Mouse (Mus musculus) ES-E14 (cell line): ENCODE data around the gene Efemp2. TPM values are rescaled to one million over a fixed set of nuclear protein-coding genes. Genes with fewer than 3 reads are reported as not detected.

Experiments used
- DNase-seq: peaks from one replicate; pipeline ENCODE4 v3.0.0-alpha.2; 2013; ENCODE audit warnings: low read depth, low spot score
- H3K27ac ChIP-seq: 2 replicates; pipeline ENCODE4 v1.5.1; 2012; ENCODE audit warnings: low read depth, mild to moderate bottlenecking, low read length, moderate library complexity, mixed read lengths; ENCODE audit not compliant: poor library complexity, insufficient read depth, severe bottlenecking
- H3K36me3 ChIP-seq: 2 replicates; pipeline ENCODE4 v1.6.1; 2012; ENCODE audit warnings: mild to moderate bottlenecking, low read length, moderate library complexity, mixed read lengths; ENCODE audit not compliant: control insufficient read depth, poor library complexity, insufficient read depth, severe bottlenecking
- H3K4me1 ChIP-seq, 2 experiments: fragments of 150-350 bp in 1 of 2; sonication (generic) in 1 of 2; 2 replicates each; pipeline ENCODE4 v1.6.1; 2012; ENCODE audit warnings: low read length in 2 of 2, mild to moderate bottlenecking in 1 of 2, mixed read lengths in 1 of 2; ENCODE audit not compliant: control insufficient read depth in 2 of 2, insufficient read depth in 2 of 2, poor library complexity in 1 of 2
- H3K4me3 ChIP-seq, 2 experiments: fragments of 150-350 bp in 1 of 2; sonication (generic) in 1 of 2; 2 replicates each; pipeline ENCODE4 v1.5.1; 2012; ENCODE audit warnings: low read length in 2 of 2, low read depth in 1 of 2, mild to moderate bottlenecking in 1 of 2, mixed read lengths in 1 of 2; ENCODE audit not compliant: insufficient read depth in 1 of 2, poor library complexity in 1 of 2, severe bottlenecking in 1 of 2
- H3K9ac ChIP-seq: 2 replicates; pipeline ENCODE4 v1.6.1; 2012; ENCODE audit warnings: low read depth, mild to moderate bottlenecking, low read length, mixed read lengths; ENCODE audit not compliant: poor library complexity, insufficient read depth, severe bottlenecking
- H3K9me3 ChIP-seq: fragments of 150-350 bp; sonication (generic); 2 replicates; pipeline ENCODE4 v1.6.1; 2012; ENCODE audit warnings: low read depth, mild to moderate bottlenecking, low read length; ENCODE audit not compliant: control insufficient read depth, insufficient read depth
- CHD2 ChIP-seq: IDR thresholded peaks from 2 replicates; pipeline ENCODE4 v1.6.1; 2014; ENCODE audit warnings: mild to moderate bottlenecking, low read depth, low read length, inconsistent platforms
- HCFC1 ChIP-seq: IDR thresholded peaks from 2 replicates; pipeline ENCODE4 v1.6.1; 2012; ENCODE audit warnings: low read length, inconsistent platforms, borderline replicate concordance; ENCODE audit not compliant: insufficient read depth
- MAFK ChIP-seq: IDR thresholded peaks from 2 replicates; pipeline ENCODE4 v1.6.1; 2014; ENCODE audit warnings: mild to moderate bottlenecking, low read depth, low read length, inconsistent platforms; ENCODE audit not compliant: insufficient read depth
- ZC3H11A ChIP-seq: IDR thresholded peaks from 2 replicates; pipeline ENCODE4 v1.6.1; 2012; ENCODE audit warnings: low read depth, mild to moderate bottlenecking, inconsistent platforms, low read length, borderline replicate concordance
- ZNF384 ChIP-seq: IDR thresholded peaks from 2 replicates; pipeline ENCODE4 v1.6.1; 2012; ENCODE audit warnings: low read depth, low read length, inconsistent platforms
- in situ Hi-C, 2 experiments: fragments of 600-800 bp; cut with MboI; formaldehyde crosslinking; loops; one replicate each; pipeline ENCODE4 v1.15.1; 2025; ENCODE audit warnings: low sequenced_read_pairs in 2 of 2, inconsistent platforms in 1 of 2; ENCODE audit not compliant: unreplicated experiment in 2 of 2
- total RNA-seq: library from RNA; depleted of rRNA; stranded (reverse); fragments of 300-350 nt; gene quantifications from 2 replicates; pipeline ENCODE4 v1.2.3, GENCODE M21; 2012

Efemp2 gene
- total RNA-seq, 1 experiment = 23.9 TPM

- peak overlapping the region; percentile 76 to 81 for H3K4me3 ChIP-seq
- no peak for TF ChIP-seq ZNF384
- no peak for TF ChIP-seq CHD2
- TF ChIP-seq HCFC1 = no peak
- TF ChIP-seq MAFK = no peak
- no peak for TF ChIP-seq ZC3H11A
- no peaks in the 10 kb centered on the region for H3K9me3 ChIP-seq
- H3K27ac ChIP-seq = no peak overlapping the region
- H3K36me3 ChIP-seq = no peaks in the 10 kb centered on the region
- in situ Hi-C loops = no loop called here
- H3K9ac ChIP-seq = peak overlapping the region; percentile 61
- 0 out of 4 replicates have a peak, but pooled peaks cover 0 to 2% of the 10 kb centered on the region in 2 experiments for H3K4me1 ChIP-seq
- DNase-seq = no peak
These were observed 721 bp downstream of the Efemp2 start for GRCm38 (mm10) chr19:5474281-5475068.

GRCm38 (mm10) chr19:5475069-5475714, 1.4 kb downstream of the Efemp2 start:
- TF ChIP-seq ZNF384 (no peak), ZC3H11A (no peak), MAFK (no peak), HCFC1 (no peak), CHD2 (no peak)
- H3K4me1 ChIP-seq = 0 out of 4 replicates have a peak, but pooled peaks cover 0 to 2% of the 10 kb centered on the region in 2 experiments
- H3K9me3 ChIP-seq = no peaks in the 10 kb centered on the region
- H3K27ac ChIP-seq = no peak overlapping the region
- no peaks in the 10 kb centered on the region for H3K36me3 ChIP-seq
- H3K9ac ChIP-seq = peak overlapping the region; percentile 61
- in situ Hi-C loops = no loop called here
- no peak for DNase-seq
- peak overlapping the region; percentile 76 to 81; a peak in 3 of 4 replicates for H3K4me3 ChIP-seq

- Histone ChIP-seq H3K4me3 (no peak overlapping the region), H3K36me3 (no peaks in the 10 kb centered on the region; the same call in none of the 2 replicates), H3K9me3 (no peaks in the 10 kb centered on the region), H3K4me1 (0 out of 4 replicates have a peak, but pooled peaks cover 0 to 2% of the 10 kb centered on the region in 2 experiments), H3K9ac (no peak overlapping the region), H3K27ac (no peak overlapping the region)
- DNase-seq = no peak
- in situ Hi-C loops = no loop called here
- no peak for TF ChIP-seq ZNF384
- no peak for TF ChIP-seq MAFK
- TF ChIP-seq CHD2 = no peak
- TF ChIP-seq HCFC1 = no peak
- TF ChIP-seq ZC3H11A = no peak
These were observed 3.4 kb downstream of the Efemp2 start for GRCm38 (mm10) chr19:5477004-5477667.

GRCm38 (mm10) chr19:5477668-5478300, 4.0 kb downstream of the Efemp2 start:
- Histone ChIP-seq H3K9ac (no peak overlapping the region), H3K4me3 (no peak overlapping the region), H3K27ac (no peak overlapping the region), H3K4me1 (0 out of 4 replicates have a peak, but pooled peaks cover 0 to 2% of the 10 kb centered on the region in 2 experiments), H3K9me3 (no peaks in the 10 kb centered on the region), H3K36me3 (peaks cover 3% of the 10 kb centered on the region)
- DNase-seq = no peak
- in situ Hi-C loops = no loop called here
- no peak for TF ChIP-seq CHD2
- no peak for TF ChIP-seq MAFK
- no peak for TF ChIP-seq ZNF384
- TF ChIP-seq ZC3H11A = no peak
- TF ChIP-seq HCFC1 = no peak
